Mouse (Mus musculus): ENCODE data around the gene Ncf4. TPM values are rescaled to one million over a fixed set of nuclear protein-coding genes. Genes with fewer than 3 reads are reported as not detected.

Ncf4 gene
- polyA plus RNA-seq, 1 experiment = not detected

DNA sequence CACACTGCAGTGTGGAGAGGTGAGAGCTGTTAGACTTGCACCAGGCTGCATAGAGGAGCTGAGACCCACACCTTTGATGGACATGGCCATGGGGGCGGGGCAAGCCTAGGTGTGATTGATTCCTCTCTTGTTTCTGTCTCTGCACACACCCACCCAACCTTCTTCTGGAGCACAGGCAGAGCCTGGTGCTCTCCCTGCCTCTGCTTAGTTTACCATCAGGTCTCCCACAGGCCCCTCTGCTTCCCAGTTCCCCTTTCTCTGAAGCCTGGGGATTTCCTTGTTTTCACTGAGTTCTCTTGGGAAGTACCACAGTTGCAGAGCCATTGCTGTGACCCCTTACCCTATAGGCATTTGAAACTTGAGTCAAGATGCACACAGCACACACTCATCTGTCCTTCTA is 54.0 kb downstream of the Ncf4 start:
- H3K9ac ChIP-seq (ENCODE audit: low read depth, poor library complexity, severe bottlenecking) = no peak overlapping the region
- H3K4me3 ChIP-seq (ENCODE audit: low read depth, low read length) = no peak overlapping the region
- H3K9me3 ChIP-seq (replicated peaks; ENCODE audit: control insufficient read depth, insufficient read depth, low read length, poor library complexity, severe bottlenecking) = no peaks in the 10 kb centered on the region
- no peaks in the 10 kb centered on the region for H3K27me3 ChIP-seq (ENCODE audit: control insufficient read depth, insufficient read depth, low read length, poor library complexity, severe bottlenecking)
- H3K4me1 ChIP-seq (ENCODE audit: control insufficient read depth, insufficient read depth, low read length) = no peaks in the 10 kb centered on the region
- no peak overlapping the region for H3K27ac ChIP-seq (ENCODE audit: insufficient read depth, low read length)
- H3K36me3 ChIP-seq (ENCODE audit: control insufficient read depth, insufficient read depth, low read length, poor library complexity, severe bottlenecking) = no peaks in the 10 kb centered on the region
- no peak for TF ChIP-seq CTCF (IDR thresholded peaks at IDR 0.05; ENCODE audit: low read depth, low read length)
- TF ChIP-seq POLR2A (IDR thresholded peaks at IDR 0.05; ENCODE audit: insufficient read depth, low read length) = no peak
- TF ChIP-seq EP300 (IDR thresholded peaks at IDR 0.05; ENCODE audit: insufficient read depth, low read depth, low read length) = no peak

DNA sequence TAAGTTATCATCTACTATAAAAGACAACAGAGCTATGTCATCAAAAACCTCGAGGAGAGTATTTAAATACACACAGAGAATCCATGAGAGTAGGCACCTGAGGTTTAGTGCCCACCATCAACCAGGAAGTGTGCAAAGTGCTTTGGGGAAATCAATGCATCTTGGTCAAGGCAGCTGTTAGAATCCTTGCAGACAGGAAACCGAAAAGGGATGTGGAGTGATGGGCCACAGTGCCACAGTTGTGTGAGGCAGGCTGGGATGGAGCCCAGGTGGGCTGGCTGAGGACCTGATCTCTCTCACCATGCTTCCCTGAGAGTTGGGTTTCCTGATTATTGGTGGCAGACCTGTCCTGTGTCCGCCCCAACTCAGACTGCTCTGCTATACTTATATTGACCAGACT is 55.0 kb downstream of the Ncf4 start:
- no peaks in the 10 kb centered on the region for H3K4me1 ChIP-seq (ENCODE audit: control insufficient read depth, insufficient read depth, low read length)

GRCm38 (mm10) chr15:78300773-78301172 is 56.2 kb downstream of the Ncf4 start:
- H3K9me3 ChIP-seq (replicated peaks; ENCODE audit: control insufficient read depth, insufficient read depth, low read length, poor library complexity, severe bottlenecking) = no peaks in the 10 kb centered on the region
- H3K36me3 ChIP-seq (ENCODE audit: control insufficient read depth, insufficient read depth, low read length, poor library complexity, severe bottlenecking) = no peaks in the 10 kb centered on the region
- no peak overlapping the region for H3K27ac ChIP-seq (ENCODE audit: insufficient read depth, low read length)
- H3K4me3 ChIP-seq (ENCODE audit: low read depth, low read length) = no peak overlapping the region
- H3K4me1 ChIP-seq (ENCODE audit: control insufficient read depth, insufficient read depth, low read length) = no peaks in the 10 kb centered on the region
- TF ChIP-seq POLR2A (IDR thresholded peaks at IDR 0.05; ENCODE audit: insufficient read depth, low read length) (no peak), EP300 (IDR thresholded peaks at IDR 0.05; ENCODE audit: insufficient read depth, low read depth, low read length) (no peak), CTCF (IDR thresholded peaks at IDR 0.05; ENCODE audit: low read depth, low read length) (no peak)
- no peak overlapping the region for H3K9ac ChIP-seq (ENCODE audit: low read depth, poor library complexity, severe bottlenecking)
- H3K27me3 ChIP-seq (ENCODE audit: control insufficient read depth, insufficient read depth, low read length, poor library complexity, severe bottlenecking) = no peaks in the 10 kb centered on the region; the same call in 1 of the 2 replicates

More for the DNA sequence above, 55.0 kb downstream of the Ncf4 start:
- Histone ChIP-seq H3K9ac (ENCODE audit: low read depth, poor library complexity, severe bottlenecking) (no peak overlapping the region), H3K36me3 (ENCODE audit: control insufficient read depth, insufficient read depth, low read length, poor library complexity, severe bottlenecking) (no peaks in the 10 kb centered on the region), H3K27me3 (ENCODE audit: control insufficient read depth, insufficient read depth, low read length, poor library complexity, severe bottlenecking) (no peaks in the 10 kb centered on the region; the same call in 1 of the 2 replicates), H3K9me3 (replicated peaks; ENCODE audit: control insufficient read depth, insufficient read depth, low read length, poor library complexity, severe bottlenecking) (no peaks in the 10 kb centered on the region), H3K27ac (ENCODE audit: insufficient read depth, low read length) (no peak overlapping the region), H3K4me3 (ENCODE audit: low read depth, low read length) (no peak overlapping the region)
- TF ChIP-seq CTCF (IDR thresholded peaks at IDR 0.05; ENCODE audit: low read depth, low read length) (no peak), EP300 (IDR thresholded peaks at IDR 0.05; ENCODE audit: insufficient read depth, low read depth, low read length) (no peak), POLR2A (IDR thresholded peaks at IDR 0.05; ENCODE audit: insufficient read depth, low read length) (no peak)

GRCm38 (mm10) chr15:78302718-78303117 is 58.1 kb downstream of the Ncf4 start:
- H3K27me3 ChIP-seq (ENCODE audit: control insufficient read depth, insufficient read depth, low read length, poor library complexity, severe bottlenecking) = no peaks in the 10 kb centered on the region; the same call in 1 of the 2 replicates
- H3K4me3 ChIP-seq (ENCODE audit: low read depth, low read length) = no peak overlapping the region
- no peak overlapping the region for H3K27ac ChIP-seq (ENCODE audit: insufficient read depth, low read length)
- H3K9ac ChIP-seq (ENCODE audit: low read depth, poor library complexity, severe bottlenecking) = no peak overlapping the region
- TF ChIP-seq EP300 (IDR thresholded peaks at IDR 0.05; ENCODE audit: insufficient read depth, low read depth, low read length) (no peak), POLR2A (IDR thresholded peaks at IDR 0.05; ENCODE audit: insufficient read depth, low read length) (no peak), CTCF (IDR thresholded peaks at IDR 0.05; ENCODE audit: low read depth, low read length) (no peak)
- H3K36me3 ChIP-seq (ENCODE audit: control insufficient read depth, insufficient read depth, low read length, poor library complexity, severe bottlenecking) = no peaks in the 10 kb centered on the region
- H3K9me3 ChIP-seq (replicated peaks; ENCODE audit: control insufficient read depth, insufficient read depth, low read length, poor library complexity, severe bottlenecking) = no peaks in the 10 kb centered on the region
- H3K4me1 ChIP-seq (ENCODE audit: control insufficient read depth, insufficient read depth, low read length) = no peaks in the 10 kb centered on the region

- no peaks in the 10 kb centered on the region for H3K9me3 ChIP-seq (replicated peaks; ENCODE audit: control insufficient read depth, insufficient read depth, low read length, poor library complexity, severe bottlenecking)
- no peak overlapping the region for H3K9ac ChIP-seq (ENCODE audit: low read depth, poor library complexity, severe bottlenecking)
- no peak overlapping the region for H3K27ac ChIP-seq (ENCODE audit: insufficient read depth, low read length)
- no peak for TF ChIP-seq POLR2A (IDR thresholded peaks at IDR 0.05; ENCODE audit: insufficient read depth, low read length)
- no peak for TF ChIP-seq EP300 (IDR thresholded peaks at IDR 0.05; ENCODE audit: insufficient read depth, low read depth, low read length)
- no peak for TF ChIP-seq CTCF (IDR thresholded peaks at IDR 0.05; ENCODE audit: low read depth, low read length)
- H3K27me3 ChIP-seq (ENCODE audit: control insufficient read depth, insufficient read depth, low read length, poor library complexity, severe bottlenecking) = no peaks in the 10 kb centered on the region; the same call in 1 of the 2 replicates
- H3K4me3 ChIP-seq (ENCODE audit: low read depth, low read length) = no peak overlapping the region
- H3K4me1 ChIP-seq (ENCODE audit: control insufficient read depth, insufficient read depth, low read length) = no peaks in the 10 kb centered on the region
- H3K36me3 ChIP-seq (ENCODE audit: control insufficient read depth, insufficient read depth, low read length, poor library complexity, severe bottlenecking) = no peaks in the 10 kb centered on the region
Measured at GRCm38 (mm10) chr15:78303665-78304233, 59.1 kb downstream of the Ncf4 start.

- Histone ChIP-seq H3K27me3 (ENCODE audit: control insufficient read depth, insufficient read depth, low read length, poor library complexity, severe bottlenecking) (no peaks in the 10 kb centered on the region; the same call in 1 of the 2 replicates), H3K36me3 (ENCODE audit: control insufficient read depth, insufficient read depth, low read length, poor library complexity, severe bottlenecking) (no peaks in the 10 kb centered on the region), H3K4me3 (ENCODE audit: low read depth, low read length) (no peak within 1 kb of the TSS), H3K4me1 (ENCODE audit: control insufficient read depth, insufficient read depth, low read length) (no peaks in the 10 kb centered on the region), H3K27ac (ENCODE audit: insufficient read depth, low read length) (no peak within 1 kb of the TSS), H3K9me3 (replicated peaks; ENCODE audit: control insufficient read depth, insufficient read depth, low read length, poor library complexity, severe bottlenecking) (no peaks in the 10 kb centered on the region), H3K9ac (ENCODE audit: low read depth, poor library complexity, severe bottlenecking) (no peak within 1 kb of the TSS)
- TF ChIP-seq EP300 (IDR thresholded peaks at IDR 0.05; ENCODE audit: insufficient read depth, low read depth, low read length) = no peak
- no peak for TF ChIP-seq POLR2A (IDR thresholded peaks at IDR 0.05; ENCODE audit: insufficient read depth, low read length)
- no peak for TF ChIP-seq CTCF (IDR thresholded peaks at IDR 0.05; ENCODE audit: low read depth, low read length)
Measured at GRCm38 (mm10) chr15:78305341-78305933, 60.8 kb downstream of the Ncf4 start, which contains the start of gene Csf2rb2. Csf2rb2 (minus strand) TSS chr15:78305721.
